Mouse (Mus musculus) layer of hippocampus, adult 18-20 months (tissue): ENCODE measurements at regions not wholly inside any gene's neighbourhood (a gene's known extent, or its start where the extent isn't known, plus 50 kb on each side); places are given as distances from the start of the nearest gene placed in this dataset.

Experiments
- DNase-seq, 2 experiments: peaks; one replicate each; pipeline ENCODE4 v3.0.0; 2022; ENCODE audit warnings: low spot score in 2 of 2

- DNase-seq, result no peak
Observed at GRCm38 (mm10) chr9:27556315-27557225, 160.0 kb downstream of the Spata19 start.

- DNase-seq, result no peak
Observed at GRCm38 (mm10) chr9:27557886-27558285, 161.3 kb downstream of the Spata19 start.

- no peak for DNase-seq
Observed at GRCm38 (mm10) chr9:27558286-27558685, 161.7 kb downstream of the Spata19 start.

GRCm38 (mm10) chr9:27568372-27569053 is 171.9 kb downstream of the Spata19 start:
- DNase-seq, result peak; percentile 22 to 54

- no peak for DNase-seq
Observed at GRCm38 (mm10) chr9:27569054-27569387, 172.4 kb downstream of the Spata19 start.

- DNase-seq, result peak; percentile 25 to 55
Observed at GRCm38 (mm10) chr9:27617096-27617839, 173.3 kb upstream of the Opcml start.

- peak in 1 of 2 experiments; percentile 23 for DNase-seq
Observed at GRCm38 (mm10) chr9:27634901-27635300, 155.7 kb upstream of the Opcml start.

- DNase-seq, result no peak
Observed at GRCm38 (mm10) chr9:27640611-27641010, 150.0 kb upstream of the Opcml start.

GRCm38 (mm10) chr9:27643312-27643711 is 147.3 kb upstream of the Opcml start:
- no peak for DNase-seq

- DNase-seq, result no peak
Observed at GRCm38 (mm10) chr9:27643916-27644315, 146.7 kb upstream of the Opcml start.

GRCm38 (mm10) chr9:27645435-27645834 is 145.1 kb upstream of the Opcml start:
- DNase-seq, result no peak

- no peak for DNase-seq
Observed at GRCm38 (mm10) chr9:27646100-27646499, 144.5 kb upstream of the Opcml start.

- no peak for DNase-seq
Observed at GRCm38 (mm10) chr9:27646956-27647355, 143.6 kb upstream of the Opcml start.

GRCm38 (mm10) chr9:27658001-27658400 is 132.6 kb upstream of the Opcml start:
- no peak for DNase-seq

GRCm38 (mm10) chr9:27661431-27662300 is 128.9 kb upstream of the Opcml start:
- DNase-seq, result no peak

- DNase-seq, result no peak
Observed at GRCm38 (mm10) chr9:27663230-27663629, 127.3 kb upstream of the Opcml start.

GRCm38 (mm10) chr9:27665659-27666058 is 124.9 kb upstream of the Opcml start:
- DNase-seq, result peak; percentile 17 to 60

GRCm38 (mm10) chr9:27670032-27670740 is 120.4 kb upstream of the Opcml start:
- no peak for DNase-seq

- no peak for DNase-seq
Observed at GRCm38 (mm10) chr9:27685325-27685724, 105.2 kb upstream of the Opcml start.

- DNase-seq, result peak in 1 of 2 experiments; percentile 22
Observed at GRCm38 (mm10) chr9:27691616-27692015, 99.0 kb upstream of the Opcml start.
